Mouse (Mus musculus) brain, embryonic 14.5 days (tissue): ENCODE results near the gene Elovl5.

Source experiments
- CTCF ChIP-seq: fragments of 200-500 bp; IDR thresholded peaks from 2 replicates; pipeline ENCODE4 v1.5.1; 2012; ENCODE audit warnings: inconsistent platforms, mild to moderate bottlenecking, moderate library complexity, borderline replicate concordance; ENCODE audit not compliant: insufficient read depth, insufficient read length; ENCODE audit errors: extremely low read depth
- POLR2A ChIP-seq: fragments of 200-500 bp; IDR thresholded peaks from 2 replicates; pipeline ENCODE4 v1.6.1; 2012; ENCODE audit warnings: mild to moderate bottlenecking, inconsistent platforms, borderline replicate concordance; ENCODE audit not compliant: poor library complexity, insufficient read depth, insufficient read length, severe bottlenecking; ENCODE audit errors: extremely low read depth

GRCm38 (mm10) chr9:77954981-77955380, 37.8 kb downstream of the Elovl5 start:
- TF ChIP-seq POLR2A (no peak), CTCF (no peak)
